Mouse (Mus musculus) bone marrow macrophage, adult 2 months (primary cell): ENCODE data around the gene Prdx3. TPM values are rescaled to one million over a fixed set of nuclear protein-coding genes. Genes with fewer than 3 reads are reported as not detected.
A peak's percentile ranks its signal among the peaks of the same experiment; 100 is the strongest.

Source experiments
- H3K27ac ChIP-seq: 2 replicates; pipeline ENCODE4 v1.5.1; 2012; ENCODE audit warnings: low read depth, low read length; ENCODE audit not compliant: insufficient read depth
- H3K4me1 ChIP-seq: 2 replicates; pipeline ENCODE4 v1.6.1; 2012; ENCODE audit warnings: low read length; ENCODE audit not compliant: control insufficient read depth, insufficient read depth
- H3K4me3 ChIP-seq: 2 replicates; pipeline ENCODE4 v1.5.1; 2012; ENCODE audit warnings: mild to moderate bottlenecking, low read length, moderate library complexity; ENCODE audit not compliant: insufficient read depth
- CTCF ChIP-seq: IDR thresholded peaks from 2 replicates; pipeline ENCODE4 v1.5.1; 2012; ENCODE audit warnings: low read depth, mild to moderate bottlenecking, low read length, moderate library complexity
- POLR2A ChIP-seq: IDR thresholded peaks from 2 replicates; pipeline ENCODE4 v1.6.1; 2012; ENCODE audit warnings: mild to moderate bottlenecking, low read depth, low read length, borderline replicate concordance
- polyA plus RNA-seq: library from polyadenylated mRNA; stranded (reverse); fragments of >200 nt; gene quantifications from 2 replicates; pipeline ENCODE4 v1.2.4, GENCODE M21; 2012; ENCODE audit not compliant: missing spikeins, insufficient read depth, insufficient read length

The Prdx3 gene
- polyA plus RNA-seq, 1 experiment: 52.5 TPM

GRCm38 (mm10) chr19:60891934-60892547, 17.7 kb upstream of the Prdx3 start:
- Histone ChIP-seq H3K4me1 (no peaks in the 10 kb centered on the region), H3K4me3 (no peak overlapping the region), H3K27ac (no peak overlapping the region)
- peak; percentile 88 for TF ChIP-seq CTCF
- no peak for TF ChIP-seq POLR2A

- no peak overlapping the region for H3K27ac ChIP-seq
- no peaks in the 10 kb centered on the region for H3K4me1 ChIP-seq
- peak overlapping the region; percentile 65 for H3K4me3 ChIP-seq
- TF ChIP-seq POLR2A (no peak), CTCF (no peak)
These were observed 16.7 kb upstream of the Prdx3 start for GRCm38 (mm10) chr19:60891123-60891470.

- no peaks in the 10 kb centered on the region for H3K4me1 ChIP-seq
- TF ChIP-seq POLR2A (no peak), CTCF (no peak)
- no peak overlapping the region for H3K27ac ChIP-seq
- H3K4me3 ChIP-seq: peak overlapping the region; percentile 65
These were observed 16.2 kb upstream of the Prdx3 start for GRCm38 (mm10) chr19:60890391-60891122.

GRCm38 (mm10) chr19:60889714-60890315, 15.5 kb upstream of the Prdx3 start, which contains the start of gene Grk5:
TSS of gene Grk5 (plus strand) at chr19:60889749.
- H3K4me3 ChIP-seq: peak within 1 kb of the TSS; percentile 77
- H3K27ac ChIP-seq: 0 out of 2 replicates have a peak within 1 kb of the TSS, but pooled peaks have one; percentile 8
- TF ChIP-seq POLR2A: no peak
- TF ChIP-seq CTCF: peak; percentile 87
- H3K4me1 ChIP-seq: no peaks in the 10 kb centered on the region

GRCm38 (mm10) chr19:60889101-60889713, 14.9 kb upstream of the Prdx3 start:
- H3K27ac ChIP-seq: no peak overlapping the region
- H3K4me3 ChIP-seq: peak overlapping the region; percentile 77
- no peak for TF ChIP-seq POLR2A
- no peak for TF ChIP-seq CTCF
- no peaks in the 10 kb centered on the region for H3K4me1 ChIP-seq

- Histone ChIP-seq H3K27ac (no peak overlapping the region), H3K4me3 (no peak overlapping the region), H3K4me1 (no peaks in the 10 kb centered on the region)
- TF ChIP-seq POLR2A (no peak), CTCF (no peak)
These were observed 13.3 kb upstream of the Prdx3 start for GRCm38 (mm10) chr19:60887637-60888036.

GRCm38 (mm10) chr19:60883129-60883528, 8.8 kb upstream of the Prdx3 start:
- Histone ChIP-seq H3K4me1 (no peaks in the 10 kb centered on the region), H3K4me3 (no peak overlapping the region), H3K27ac (no peak overlapping the region)
- no peak for TF ChIP-seq CTCF
- TF ChIP-seq POLR2A: no peak

GRCm38 (mm10) chr19:60873501-60873900, 855 bp downstream of the Prdx3 start:
- Histone ChIP-seq H3K4me1 (peaks cover 20% of the 10 kb centered on the region), H3K27ac (0 out of 2 replicates have a peak overlapping the region, but pooled peaks have one; percentile 11), H3K4me3 (peak overlapping the region; percentile 92)
- TF ChIP-seq POLR2A: no peak
- TF ChIP-seq CTCF: no peak

GRCm38 (mm10) chr19:60872272-60872671, 2.1 kb downstream of the Prdx3 start:
- TF ChIP-seq POLR2A (no peak), CTCF (no peak)
- H3K27ac ChIP-seq: peak overlapping the region; percentile 2; the same call in 1 of the 2 replicates
- H3K4me1 ChIP-seq: peaks cover 20% of the 10 kb centered on the region
- H3K4me3 ChIP-seq: no peak overlapping the region

- TF ChIP-seq POLR2A (no peak), CTCF (no peak)
- Histone ChIP-seq H3K4me3 (no peak overlapping the region), H3K27ac (no peak overlapping the region), H3K4me1 (peaks cover 20% of the 10 kb centered on the region)
These were observed 3.0 kb downstream of the Prdx3 start for GRCm38 (mm10) chr19:60871366-60871765.
